Mouse (Mus musculus) megakaryocyte-erythroid progenitor cell, adult 5 weeks (primary cell): Measurements from ENCODE around the gene Gm20509. TPM values are rescaled to one million over a fixed set of nuclear protein-coding genes. Genes with fewer than 3 reads are reported as not detected.

Experiments
- polyA plus RNA-seq: library from polyadenylated mRNA; stranded (reverse); fragments of >175 nt; gene quantifications from 2 replicates; pipeline ENCODE4 v1.2.3, GENCODE M21; 2012

Gene Gm20509
- 0.12 TPM in 1 of 2 replicates, not detected in the other for polyA plus RNA-seq

DNA sequence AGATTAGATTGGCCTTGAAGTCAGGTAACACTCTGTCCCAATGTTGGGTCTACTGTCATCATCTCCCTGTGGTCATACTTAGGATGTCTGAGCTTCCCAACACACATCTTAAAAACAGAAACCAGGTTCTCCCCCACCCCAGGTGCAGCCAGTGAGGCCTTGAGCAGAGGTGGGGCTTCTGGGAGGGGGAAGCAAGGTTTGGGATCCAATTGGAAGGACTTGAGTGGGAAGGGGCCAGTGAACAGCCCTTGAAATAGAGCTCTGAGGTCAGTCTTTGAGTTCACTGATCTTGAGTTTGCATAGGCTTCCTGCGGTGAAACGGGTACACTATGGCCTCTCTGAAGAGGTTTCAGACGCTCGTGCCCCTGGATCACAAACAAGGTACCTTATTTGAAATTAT is at the start of gene Gm20509:
Gene Gm20509 (plus strand): TSS at position 290 of the 400 bp plus-strand sequence.

DNA sequence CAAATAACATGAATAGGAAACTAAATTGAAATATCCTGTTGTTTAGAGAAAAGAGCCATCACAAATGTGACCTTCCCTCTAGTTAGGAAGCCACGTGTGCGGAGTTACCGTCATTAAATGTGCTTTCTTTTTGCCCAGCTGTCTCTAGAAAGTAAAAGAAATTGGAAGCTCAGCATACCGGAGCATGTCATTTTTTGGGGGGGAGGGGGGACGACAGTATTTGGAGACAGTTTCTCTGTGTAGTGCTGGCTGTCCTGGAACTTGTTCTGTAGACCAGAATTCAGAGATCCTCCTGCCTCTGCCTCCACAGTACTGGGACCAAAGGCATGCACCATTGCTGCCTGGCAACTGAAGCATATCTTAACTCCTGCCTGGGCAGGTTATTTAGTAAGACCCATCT is 734 bp upstream of the Gm20509 start, which contains the start of gene Khdc3:
Gene Khdc3 (plus strand): TSS at position 301 of the 400 bp plus-strand sequence.

DNA sequence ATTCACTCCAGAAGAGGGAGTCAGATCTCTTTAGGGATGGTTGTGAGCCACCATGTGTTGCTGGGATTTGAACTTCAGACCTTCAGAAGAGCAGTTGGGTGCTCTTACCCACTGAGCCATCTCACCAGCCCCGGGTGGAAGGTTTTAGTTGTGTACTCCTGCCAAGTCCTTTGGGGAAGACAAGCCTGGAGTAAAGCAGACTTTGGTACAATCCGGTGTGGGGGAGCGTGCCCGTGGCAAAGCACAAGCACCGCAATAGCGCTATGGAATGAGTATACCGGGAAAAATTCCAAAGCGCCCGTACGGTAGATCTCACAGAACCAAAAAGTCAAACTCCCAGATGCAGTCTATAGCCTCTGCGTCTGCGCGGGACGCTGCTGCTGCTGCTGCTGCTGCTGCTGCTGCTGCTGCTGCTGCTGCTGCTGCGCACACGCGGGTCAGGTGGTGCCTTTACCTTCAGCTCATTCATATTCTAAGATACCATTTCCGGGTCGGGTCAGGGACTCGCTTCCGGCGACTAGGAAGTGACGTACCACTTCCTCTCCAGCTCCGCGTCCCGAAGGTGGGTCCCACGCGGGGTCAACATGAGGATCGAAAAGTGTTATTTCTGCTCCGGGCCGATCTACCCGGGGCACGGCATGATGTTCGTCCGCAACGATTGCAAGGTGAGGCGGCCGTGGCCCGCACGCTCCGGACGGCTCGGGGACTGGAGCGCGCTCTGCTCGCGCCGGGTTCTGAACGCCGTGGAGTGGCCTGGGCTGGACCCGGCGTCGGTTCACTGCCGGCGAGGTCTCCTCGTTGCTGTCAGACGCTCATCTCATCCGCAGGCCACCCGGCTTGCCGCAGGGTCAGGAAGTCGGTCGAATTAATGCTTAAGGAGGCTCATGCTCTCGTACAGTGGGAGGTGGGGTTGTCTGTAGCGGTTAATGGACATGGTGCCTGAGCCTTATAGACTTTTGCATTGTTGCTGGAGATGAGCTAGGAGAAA is 10.9 kb downstream of the Gm20509 start, which contains the start of gene Rsl24d1:
Gene Rsl24d1 (plus strand): TSS at position 508 of the 988 bp plus-strand sequence.

Other genes with a start within 250 kb of the Gm20509 start
- gene Pygo1, start 176.8 kb upstream of the Gm20509 start, polyA plus RNA-seq: 0.01 and 0.02 TPM in 2 replicates
- gene Dyx1c1, start 143.7 kb upstream of the Gm20509 start, polyA plus RNA-seq: 0.05 and 0.23 TPM in 2 replicates
- not detected in 2 replicates for gene Gm44503, start 143.6 kb upstream of the Gm20509 start, polyA plus RNA-seq
- gene Ccpg1os, start 117.1 kb upstream of the Gm20509 start, polyA plus RNA-seq: 0.83 and 0.96 TPM in 2 replicates
- 6.0 and 8.7 TPM in 2 replicates for gene Ccpg1, start 117.0 kb upstream of the Gm20509 start, polyA plus RNA-seq
- gene Pigb, start 62.1 kb upstream of the Gm20509 start, polyA plus RNA-seq: 2.5 and 3.4 TPM in 2 replicates
- 52.5 and 71.0 TPM in 2 replicates for gene Rab27a, start 57.6 kb upstream of the Gm20509 start, polyA plus RNA-seq
- gene Khdc3, start 634 bp upstream of the Gm20509 start, polyA plus RNA-seq: 0.37 and 0.59 TPM in 2 replicates
- 19.3 and 21.7 TPM in 2 replicates for gene Rsl24d1, start 11.0 kb downstream of the Gm20509 start, polyA plus RNA-seq